In genomic region chr4:139360761-139361548, GRCm38 (mm10) we compare ENCODE assay signal across 28 mouse cellular contexts. TPM values are rescaled to one million over a fixed set of nuclear protein-coding genes. Genes with fewer than 3 reads are reported as not detected.
DNase-seq lines count a peak whose midpoint lies in the region; ATAC-seq and TF ChIP-seq lines count a peak whose summit lies in the region.
"Had no signal": no experiment of that assay in that cellular context is flagged by ENCODE, and none has a peak within 500 bp of the region (broad histone marks: within the 10 kb centered on the region; RNA-seq: fewer than 3 reads in every experiment).

No protein-coding gene starts in this region.

- peak; percentile 46; the same call in 1 of the 2 replicates for ATAC-seq in intestine, embryonic 16.5 days
- no peak for ATAC-seq in intestine, embryonic 15.5 days
- ATAC-seq in erythroid progenitor cell, adult 5-6 weeks (replicated peaks; ENCODE audit: low FRiP score, poor library complexity, severe bottlenecking), result peak; percentile 60; the same call in 1 of the 2 replicates
- peak; percentile 95 for ATAC-seq in liver, embryonic 14.5 days (ENCODE audit: insufficient read depth)
- peak; percentile 79 for ATAC-seq in megakaryocyte-erythroid progenitor cell, adult 5-6 weeks (replicated peaks; ENCODE audit: low FRiP score, low TSS enrichment, poor library complexity, severe bottlenecking)
- no peak for ATAC-seq in monocyte, adult 5-6 weeks (replicated peaks; ENCODE audit: insufficient number of reproducible peaks, low FRiP score, low TSS enrichment, poor library complexity, severe bottlenecking)
- ATAC-seq: forebrain, embryonic 14.5 days; lung, postnatal 0 days; Patski had no signal

- H3K4me2 ChIP-seq in intestine, embryonic 16.5 days (ENCODE audit: low read depth, low read length), result no peak overlapping the region
- H3K4me2 ChIP-seq in intestine, embryonic 15.5 days (replicated peaks), result no peak overlapping the region
- peak overlapping the region; percentile 70 for H3K4me2 ChIP-seq in liver, embryonic 14.5 days (ENCODE audit: low read depth)
- H3K4me2 ChIP-seq: heart, embryonic 13.5 days; hindbrain, embryonic 14.5 days; limb, embryonic 12.5 days had no signal

- H3K9me3 ChIP-seq in intestine, embryonic 16.5 days (ENCODE audit: control insufficient read depth, low read length), result no peaks in the 10 kb centered on the region
- no peaks in the 10 kb centered on the region for H3K9me3 ChIP-seq in intestine, embryonic 15.5 days
- no peaks in the 10 kb centered on the region for H3K9me3 ChIP-seq in liver, embryonic 14.5 days (ENCODE audit: control insufficient read depth, low read length)
- H3K9me3 ChIP-seq: heart, embryonic 13.5 days; limb, embryonic 12.5 days had no signal

- no peak overlapping the region for H3K9ac ChIP-seq in intestine, embryonic 16.5 days (ENCODE audit: low read depth, low read length)
- no peak overlapping the region for H3K9ac ChIP-seq in intestine, embryonic 15.5 days
- peak overlapping the region; percentile 61 for H3K9ac ChIP-seq in liver, embryonic 14.5 days (replicated peaks)
- H3K9ac ChIP-seq: heart, embryonic 13.5 days; hindbrain, embryonic 14.5 days; limb, embryonic 12.5 days had no signal

- no peak overlapping the region for H3K27ac ChIP-seq in intestine, embryonic 16.5 days (ENCODE audit: low read length)
- H3K27ac ChIP-seq in intestine, embryonic 15.5 days, result no peak overlapping the region
- peak overlapping the region; percentile 93 for H3K27ac ChIP-seq in liver, embryonic 14.5 days
- H3K27ac ChIP-seq: heart, adult 2 months; heart, embryonic 13.5 days; hindbrain, embryonic 14.5 days; left cerebral cortex, adult 2 months; limb, embryonic 12.5 days had no signal

- no peak overlapping the region for H3K4me3 ChIP-seq in intestine, embryonic 16.5 days (ENCODE audit: low read length)
- H3K4me3 ChIP-seq in intestine, embryonic 15.5 days (replicated peaks), result no peak overlapping the region
- H3K4me3 ChIP-seq in liver, embryonic 14.5 days (ENCODE audit: insufficient read depth in 1 of 2, low read depth in 2 of 2, low read length in 2 of 2), result peak overlapping the region; percentile 30 to 39
- H3K4me3 ChIP-seq: heart, adult 2 months; heart, embryonic 13.5 days; left cerebral cortex, adult 2 months; limb, embryonic 12.5 days had no signal

- WGBS in intestine, embryonic 16.5 days, result 94% methylated on average over 11 of the region's 11 CpGs
- WGBS in intestine, embryonic 15.5 days, result 93% methylated on average over 11 of the region's 11 CpGs
- WGBS in liver, embryonic 14.5 days (ENCODE audit: insufficient replicate concordance), result 42% methylated on average over 11 of the region's 11 CpGs

- no peaks in the 10 kb centered on the region for H3K27me3 ChIP-seq in intestine, embryonic 16.5 days (replicated peaks; ENCODE audit: control insufficient read depth, insufficient read depth, low read length)
- no peaks in the 10 kb centered on the region for H3K27me3 ChIP-seq in intestine, embryonic 15.5 days (replicated peaks)
- H3K27me3 ChIP-seq in liver, embryonic 14.5 days (ENCODE audit: control insufficient read depth, insufficient read depth, low read length), result no peaks in the 10 kb centered on the region
- H3K27me3 ChIP-seq: heart, embryonic 13.5 days; limb, embryonic 12.5 days; Patski had no signal

- DNase-seq in liver, embryonic 14.5 days (ENCODE audit: low read depth in 3 of 3, low spot score in 3 of 3), result peak; percentile 49 to 62 (median 58)
- no peak for DNase-seq in layer of hippocampus, adult 9-10 months (ENCODE audit: low spot score)
- DNase-seq in left cerebral cortex, adult 18-20 months (ENCODE audit: low spot score in 2 of 2), result no peak
- DNase-seq: adrenal gland, postnatal 14 days; cerebellum, adult 18-20 months; cerebellum, postnatal 14 days; gastrocnemius, postnatal 14 days; heart, adult 2 months; heart, postnatal 10 days; kidney, adult 2 months; kidney, postnatal 36 days; lung, adult 18-20 months; lung, postnatal 4 days; midbrain, embryonic 14.5 days; thymus, postnatal 25 days had no signal

- TF ChIP-seq EP300 in liver, embryonic 14.5 days (IDR thresholded peaks at IDR 0.05; ENCODE audit: low read depth), result peak; percentile 73; the same call in 1 of the 2 replicates

- H3K4me1 ChIP-seq in intestine, embryonic 16.5 days (ENCODE audit: control insufficient read depth, insufficient read depth, low read length), result no peaks in the 10 kb centered on the region
- no peaks in the 10 kb centered on the region for H3K4me1 ChIP-seq in intestine, embryonic 15.5 days (replicated peaks)
- H3K4me1 ChIP-seq in liver, embryonic 14.5 days (replicated peaks; ENCODE audit: control insufficient read depth in 2 of 2, insufficient read depth in 2 of 2, low read length in 1 of 2), result peaks cover 19 to 28% of the 10 kb centered on the region in 2 experiments
- H3K4me1 ChIP-seq: heart, embryonic 13.5 days; limb, embryonic 12.5 days had no signal

- TF ChIP-seq CTCF in liver, embryonic 14.5 days (IDR thresholded peaks at IDR 0.05; ENCODE audit: low read depth), result no peak

- H3K36me3 ChIP-seq in intestine, embryonic 16.5 days (ENCODE audit: control insufficient read depth, insufficient read depth, low read length), result peaks cover 25% of the 10 kb centered on the region
- peaks cover 55% of the 10 kb centered on the region for H3K36me3 ChIP-seq in intestine, embryonic 15.5 days
- peaks cover 77% of the 10 kb centered on the region for H3K36me3 ChIP-seq in liver, embryonic 14.5 days (replicated peaks; ENCODE audit: control insufficient read depth, insufficient read depth, low read depth)

RNA-seq across cellular contexts. Expression of gene Ubr4, which starts 8.5 kb away (rescaled TPM):
- 43.7 and 44.8 TPM in 2 replicates for polyA plus RNA-seq in intestine, embryonic 16.5 days (2015; fragmentation: Nextera tagmentation; extraction: Ambion mirVana)
- 52.7 and 59.0 TPM in 2 replicates for polyA plus RNA-seq in intestine, embryonic 15.5 days (2015; fragmentation: Nextera tagmentation; extraction: Ambion mirVana)
- 141 and 175 TPM in 2 replicates for total RNA-seq in erythroid progenitor cell, adult 5-6 weeks (2015; ENCODE audit: low replicate concordance)
- total RNA-seq in erythroid progenitor cell, adult 5-6 weeks (2017; ENCODE audit: low replicate concordance), result 117 and 123 TPM in 2 replicates
- polyA plus RNA-seq in liver, embryonic 14.5 days (2012; rRNA removed), result 55.5 and 58.9 TPM in 2 replicates
- polyA plus RNA-seq in liver, embryonic 14.5 days (2014; fragmentation: Nextera tagmentation; extraction: Ambion mirVana), result 34.0 and 38.9 TPM in 2 replicates
- total RNA-seq in megakaryocyte-erythroid progenitor cell, adult 5-6 weeks (2014; fragmentation: Nextera tagmentation), result 164 and 201 TPM in 2 replicates
- 78.1 and 79.4 TPM in 2 replicates for total RNA-seq in megakaryocyte-erythroid progenitor cell, adult 5-6 weeks (2017)
- 38.5 to 107 TPM (median 47.9 TPM) in 3 replicates for total RNA-seq in monocyte, adult 5-6 weeks (2017)
- total RNA-seq in left cerebral cortex, adult 18-20 months (2021), result 100 to 1,000 TPM; 168 to 170 TPM

RNA-seq across cellular contexts. Expression of gene Emc1, which starts 8.6 kb away (rescaled TPM):
- polyA plus RNA-seq in intestine, embryonic 16.5 days (2015; fragmentation: Nextera tagmentation; extraction: Ambion mirVana), result 16.7 and 18.0 TPM in 2 replicates
- 21.2 TPM in 2 replicates for polyA plus RNA-seq in intestine, embryonic 15.5 days (2015; fragmentation: Nextera tagmentation; extraction: Ambion mirVana)
- total RNA-seq in erythroid progenitor cell, adult 5-6 weeks (2015; ENCODE audit: low replicate concordance), result 8.0 and 14.4 TPM in 2 replicates
- 23.4 and 42.7 TPM in 2 replicates for total RNA-seq in erythroid progenitor cell, adult 5-6 weeks (2017; ENCODE audit: low replicate concordance)
- 9.4 and 10.6 TPM in 2 replicates for polyA plus RNA-seq in liver, embryonic 14.5 days (2012; rRNA removed)
- 5.3 and 6.5 TPM in 2 replicates for polyA plus RNA-seq in liver, embryonic 14.5 days (2014; fragmentation: Nextera tagmentation; extraction: Ambion mirVana)
- 30.4 and 34.5 TPM in 2 replicates for total RNA-seq in megakaryocyte-erythroid progenitor cell, adult 5-6 weeks (2014; fragmentation: Nextera tagmentation)
- total RNA-seq in megakaryocyte-erythroid progenitor cell, adult 5-6 weeks (2017), result 23.9 and 55.9 TPM in 2 replicates
- 14.3 to 34.6 TPM (median 21.9 TPM) in 3 replicates for total RNA-seq in monocyte, adult 5-6 weeks (2017)
- 10 to 100 TPM; 83.1 to 87.3 TPM for total RNA-seq in left cerebral cortex, adult 18-20 months (2021)

RNA-seq across cellular contexts. Expression of gene Mrto4, which starts 8.6 kb away (rescaled TPM):
- 92.4 and 109 TPM in 2 replicates for polyA plus RNA-seq in intestine, embryonic 16.5 days (2015; fragmentation: Nextera tagmentation; extraction: Ambion mirVana)
- 119 and 122 TPM in 2 replicates for polyA plus RNA-seq in intestine, embryonic 15.5 days (2015; fragmentation: Nextera tagmentation; extraction: Ambion mirVana)
- 29.2 and 30.6 TPM in 2 replicates for total RNA-seq in erythroid progenitor cell, adult 5-6 weeks (2015; ENCODE audit: low replicate concordance)
- 9.9 and 11.1 TPM in 2 replicates for total RNA-seq in erythroid progenitor cell, adult 5-6 weeks (2017; ENCODE audit: low replicate concordance)
- 37.3 and 57.9 TPM in 2 replicates for polyA plus RNA-seq in liver, embryonic 14.5 days (2012; rRNA removed)
- 86.7 and 89.3 TPM in 2 replicates for polyA plus RNA-seq in liver, embryonic 14.5 days (2014; fragmentation: Nextera tagmentation; extraction: Ambion mirVana)
- total RNA-seq in megakaryocyte-erythroid progenitor cell, adult 5-6 weeks (2014; fragmentation: Nextera tagmentation), result 200 and 273 TPM in 2 replicates
- 118 and 136 TPM in 2 replicates for total RNA-seq in megakaryocyte-erythroid progenitor cell, adult 5-6 weeks (2017)
- total RNA-seq in monocyte, adult 5-6 weeks (2017), result 20.8 to 41.9 TPM (median 26.8 TPM) in 3 replicates
- total RNA-seq in left cerebral cortex, adult 18-20 months (2021), result 10 to 100 TPM; 44.3 to 47.5 TPM

RNA-seq across cellular contexts. Expression of gene Akr7a5, which starts 50.4 kb away (rescaled TPM):
- polyA plus RNA-seq in intestine, embryonic 16.5 days (2015; fragmentation: Nextera tagmentation; extraction: Ambion mirVana), result 243 and 247 TPM in 2 replicates
- polyA plus RNA-seq in intestine, embryonic 15.5 days (2015; fragmentation: Nextera tagmentation; extraction: Ambion mirVana), result 170 and 186 TPM in 2 replicates
- total RNA-seq in erythroid progenitor cell, adult 5-6 weeks (2015; ENCODE audit: low replicate concordance), result 4.0 TPM in 1 of 2 replicates, not detected in the other
- 1.2 TPM in 1 of 2 replicates, not detected in the other for total RNA-seq in erythroid progenitor cell, adult 5-6 weeks (2017; ENCODE audit: low replicate concordance)
- polyA plus RNA-seq in liver, embryonic 14.5 days (2012; rRNA removed), result 8.3 and 9.8 TPM in 2 replicates
- polyA plus RNA-seq in liver, embryonic 14.5 days (2014; fragmentation: Nextera tagmentation; extraction: Ambion mirVana), result 28.4 and 34.2 TPM in 2 replicates
- total RNA-seq in megakaryocyte-erythroid progenitor cell, adult 5-6 weeks (2014; fragmentation: Nextera tagmentation), result 32.1 and 33.8 TPM in 2 replicates
- 8.8 and 14.8 TPM in 2 replicates for total RNA-seq in megakaryocyte-erythroid progenitor cell, adult 5-6 weeks (2017)
- total RNA-seq in monocyte, adult 5-6 weeks (2017), result 3.6 to 7.3 TPM (median 4.8 TPM) in 3 replicates
- 10 to 100 TPM; 26.8 to 27.0 TPM for total RNA-seq in left cerebral cortex, adult 18-20 months (2021)

RNA-seq across cellular contexts. Expression of gene Pqlc2, which starts 50.4 kb away (rescaled TPM):
- 32.8 and 37.4 TPM in 2 replicates for polyA plus RNA-seq in intestine, embryonic 16.5 days (2015; fragmentation: Nextera tagmentation; extraction: Ambion mirVana)
- 19.3 and 23.3 TPM in 2 replicates for polyA plus RNA-seq in intestine, embryonic 15.5 days (2015; fragmentation: Nextera tagmentation; extraction: Ambion mirVana)
- 4.3 and 10.5 TPM in 2 replicates for total RNA-seq in erythroid progenitor cell, adult 5-6 weeks (2015; ENCODE audit: low replicate concordance)
- 1.1 and 4.5 TPM in 2 replicates for total RNA-seq in erythroid progenitor cell, adult 5-6 weeks (2017; ENCODE audit: low replicate concordance)
- 7.9 and 8.1 TPM in 2 replicates for polyA plus RNA-seq in liver, embryonic 14.5 days (2012; rRNA removed)
- polyA plus RNA-seq in liver, embryonic 14.5 days (2014; fragmentation: Nextera tagmentation; extraction: Ambion mirVana), result 8.6 and 9.7 TPM in 2 replicates
- 2.3 and 3.1 TPM in 2 replicates for total RNA-seq in megakaryocyte-erythroid progenitor cell, adult 5-6 weeks (2014; fragmentation: Nextera tagmentation)
- 4.0 and 6.6 TPM in 2 replicates for total RNA-seq in megakaryocyte-erythroid progenitor cell, adult 5-6 weeks (2017)
- total RNA-seq in monocyte, adult 5-6 weeks (2017), result 6.1 to 12.0 TPM (median 6.4 TPM) in 3 replicates
- total RNA-seq in left cerebral cortex, adult 18-20 months (2021), result 10 to 100 TPM; 15.0 to 15.8 TPM
- total RNA-seq: hematopoietic stem cell, adult 5-6 weeks had no signal

Comparison
In these comparisons a context has a peak if more than half of its experiments do, and no peak if none do; other contexts are left out.
1. ATAC-seq: peak in intestine, embryonic 16.5 days (single experiment), erythroid progenitor cell, adult 5-6 weeks (single experiment), liver, embryonic 14.5 days (single experiment) and megakaryocyte-erythroid progenitor cell, adult 5-6 weeks (single experiment); none in intestine, embryonic 15.5 days (single experiment) and monocyte, adult 5-6 weeks (single experiment).
2. H3K4me3 ChIP-seq: peak in liver, embryonic 14.5 days (2 of 2); none in intestine, embryonic 16.5 days (single experiment) and intestine, embryonic 15.5 days (single experiment).
3. DNase-seq: peak in liver, embryonic 14.5 days (3 of 3); none in layer of hippocampus, adult 9-10 months (single experiment) and left cerebral cortex, adult 18-20 months (0 of 2).